In the genomic region with DNA sequence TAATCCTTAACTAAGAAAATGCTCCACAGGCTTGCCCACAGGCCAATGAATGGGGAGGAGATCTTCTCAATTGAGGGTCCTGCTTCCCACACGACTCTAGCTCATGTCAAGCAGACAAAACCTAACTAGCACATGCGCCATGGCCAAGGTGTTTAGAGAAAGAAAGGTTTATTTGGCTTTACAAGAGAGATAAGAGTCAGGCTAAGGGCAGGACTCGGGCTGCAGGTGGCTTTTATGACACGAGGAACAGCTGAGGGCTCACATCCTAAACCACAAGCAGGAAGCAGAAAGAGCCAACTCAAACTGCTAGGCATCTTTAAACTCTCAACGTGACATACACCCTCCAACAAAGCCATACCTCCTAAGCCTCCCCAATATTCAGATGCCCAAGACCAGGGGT, we compare ENCODE assay signal across 19 mouse cellular contexts. TPM values are rescaled to one million over a fixed set of nuclear protein-coding genes. Genes with fewer than 3 reads are reported as not detected.
DNase-seq lines count a peak whose midpoint lies in the region; ATAC-seq and TF ChIP-seq lines count a peak whose summit lies in the region.
"Had no signal": no experiment of that assay in that cellular context is flagged by ENCODE, and none has a peak within 500 bp of the region (broad histone marks: within the 10 kb centered on the region; RNA-seq: fewer than 3 reads in every experiment).

No protein-coding gene starts in this region.

- in situ Hi-C loops in CH12.LX (cut with MboI; ENCODE audit: low pct_ligation_motif_present, low pct_unique_long_range_greater_than_20kb, low sequenced_read_pairs), result no loop called here

- no peak for TF ChIP-seq POLR2A in CH12.LX (IDR thresholded peaks at IDR 0.05; ENCODE audit: low read depth, low read length)
- TF ChIP-seq POLR2A in cerebellum, adult 2 months (IDR thresholded peaks at IDR 0.05; ENCODE audit: borderline replicate concordance, insufficient read depth, low read length), result no peak

- no peak overlapping the region for H3K4me2 ChIP-seq in CH12.LX (ENCODE audit: insufficient read depth, low read depth, poor library complexity, severe bottlenecking)
- no peak overlapping the region for H3K4me2 ChIP-seq in midbrain, embryonic 14.5 days (ENCODE audit: low read length)
- H3K4me2 ChIP-seq: forebrain, embryonic 12.5 days; heart, embryonic 15.5 days; hindbrain, embryonic 15.5 days; limb, embryonic 12.5 days; liver, embryonic 15.5 days; midbrain, embryonic 12.5 days had no signal

- H3K9me3 ChIP-seq in CH12.LX (replicated peaks; ENCODE audit: low read length), result no peaks in the 10 kb centered on the region
- no peaks in the 10 kb centered on the region for H3K9me3 ChIP-seq in midbrain, embryonic 14.5 days (ENCODE audit: control insufficient read depth, low read length)
- H3K9me3 ChIP-seq: forebrain, embryonic 12.5 days; heart, embryonic 15.5 days; hindbrain, embryonic 15.5 days; limb, embryonic 12.5 days; liver, embryonic 15.5 days; midbrain, embryonic 12.5 days had no signal

- 83% methylated on average over 5 of the region's 5 CpGs for WGBS in cerebellum, adult 2 months
- WGBS in midbrain, embryonic 14.5 days, result 90% methylated on average over 5 of the region's 5 CpGs

- no peak for TF ChIP-seq RAD21 in CH12.LX (IDR thresholded peaks at IDR 0.05; ENCODE audit: low read depth, low read length)

- TF ChIP-seq CTCF in CH12.LX (conservative IDR thresholded peaks at IDR 0.05 in 1 of 2, IDR thresholded peaks at IDR 0.05 in 1 of 2; ENCODE audit: low read depth in 2 of 2, low read length in 2 of 2), result no peak
- TF ChIP-seq CTCF in cerebellum, adult 2 months (IDR thresholded peaks at IDR 0.05; ENCODE audit: borderline replicate concordance, insufficient read depth, low read depth, low read length), result no peak

- no peaks in the 10 kb centered on the region for H3K27me3 ChIP-seq in CH12.LX (replicated peaks)
- H3K27me3 ChIP-seq in cerebellum, adult 2 months (ENCODE audit: control insufficient read depth, insufficient read depth, low read length), result no peaks in the 10 kb centered on the region
- no peaks in the 10 kb centered on the region for H3K27me3 ChIP-seq in midbrain, embryonic 14.5 days (ENCODE audit: control insufficient read depth, insufficient read depth, low read length)
- H3K27me3 ChIP-seq: forebrain, embryonic 12.5 days; heart, embryonic 15.5 days; hindbrain, embryonic 15.5 days; limb, embryonic 12.5 days; liver, embryonic 15.5 days; midbrain, embryonic 12.5 days had no signal

- TF ChIP-seq EP300 in CH12.LX (IDR thresholded peaks at IDR 0.05; ENCODE audit: low read length), result no peak

- H3K36me3 ChIP-seq in CH12.LX (replicated peaks in 1 of 2; ENCODE audit: control insufficient read depth in 1 of 2, insufficient read depth in 1 of 2, low read length in 1 of 2), result peaks cover 0 to 22% of the 10 kb centered on the region in 2 experiments
- H3K36me3 ChIP-seq in midbrain, embryonic 14.5 days (ENCODE audit: control insufficient read depth, insufficient read depth, low read length), result peaks cover 11% of the 10 kb centered on the region

- ATAC-seq in inflammation-experienced regulatory T-cells, adult 6 months, result peak; percentile 32
- ATAC-seq in neutrophil, adult 5-6 weeks (ENCODE audit: extremely low read depth, insufficient number of reproducible peaks, low FRiP score, poor library complexity, severe bottlenecking), result peak; percentile 27; the same call in 1 of the 2 replicates
- no peak for ATAC-seq in midbrain, embryonic 14.5 days (ENCODE audit: low FRiP score, low TSS enrichment)

- no peak overlapping the region for H3K9ac ChIP-seq in CH12.LX (ENCODE audit: insufficient read depth, low read depth)
- no peak overlapping the region for H3K9ac ChIP-seq in midbrain, embryonic 14.5 days (replicated peaks; ENCODE audit: low read length)
- H3K9ac ChIP-seq: forebrain, embryonic 12.5 days; heart, embryonic 15.5 days; hindbrain, embryonic 15.5 days; limb, embryonic 12.5 days; liver, embryonic 15.5 days; midbrain, embryonic 12.5 days had no signal

- no peak overlapping the region for H3K4me3 ChIP-seq in CH12.LX (replicated peaks in 1 of 3; ENCODE audit: low read depth in 2 of 3, low read length in 2 of 3, poor library complexity in 1 of 3)
- no peak overlapping the region for H3K4me3 ChIP-seq in cerebellum, adult 2 months (replicated peaks; ENCODE audit: insufficient read depth, low read depth, low read length)
- H3K4me3 ChIP-seq in midbrain, embryonic 14.5 days (replicated peaks; ENCODE audit: low read depth, low read length), result no peak overlapping the region
- H3K4me3 ChIP-seq: forebrain, embryonic 12.5 days; heart, embryonic 15.5 days; hindbrain, embryonic 15.5 days; limb, embryonic 12.5 days; liver, embryonic 15.5 days; midbrain, embryonic 12.5 days had no signal

- no peaks in the 10 kb centered on the region for H3K79me2 ChIP-seq in CH12.LX (replicated peaks; ENCODE audit: control insufficient read depth, extremely low read depth, insufficient read depth, poor library complexity, severe bottlenecking)

- dilution Hi-C loops in CH12.LX (cut with MboI; ENCODE audit: extremely low pct_ligation_motif_present, extremely low pct_unique_long_range_greater_than_20kb, low sequenced_read_pairs), result no loop called here

- H3K4me1 ChIP-seq in CH12.LX (ENCODE audit: control insufficient read depth in 1 of 2, insufficient read depth in 2 of 2), result peaks cover 10 to 43% of the 10 kb centered on the region in 2 experiments; a peak in 3 of 4 replicates
- H3K4me1 ChIP-seq in cerebellum, adult 2 months (ENCODE audit: control insufficient read depth, insufficient read depth, low read length), result no peaks in the 10 kb centered on the region; the same call in 1 of the 2 replicates
- no peaks in the 10 kb centered on the region for H3K4me1 ChIP-seq in midbrain, embryonic 14.5 days (ENCODE audit: control insufficient read depth, insufficient read depth, low read length)
- H3K4me1 ChIP-seq: hindbrain, embryonic 15.5 days had no signal

- DNase-seq in CH12.LX (ENCODE audit: extremely low read depth), result peak; percentile 22
- peak; percentile 51 for DNase-seq in thymus, postnatal 4 days
- DNase-seq in cerebellum, adult 2 months, result no peak
- no peak for DNase-seq in midbrain, embryonic 14.5 days
- DNase-seq in layer of hippocampus, postnatal 25 days (ENCODE audit: extremely low spot score in 1 of 2, low spot score in 1 of 2), result no peak
- DNase-seq: adrenal gland, postnatal 36 days; cerebellum, adult 9-11 months; embryo, embryonic 11 days; gastrocnemius, postnatal 36 days; kidney, adult 9 months; kidney, postnatal 4 days had no signal

- H3K27ac ChIP-seq in CH12.LX (ENCODE audit: insufficient read depth, low read depth), result no peak overlapping the region
- no peak overlapping the region for H3K27ac ChIP-seq in cerebellum, adult 2 months (ENCODE audit: insufficient read depth, low read length)
- no peak overlapping the region for H3K27ac ChIP-seq in midbrain, embryonic 14.5 days (replicated peaks; ENCODE audit: low read depth, low read length)
- H3K27ac ChIP-seq: forebrain, embryonic 12.5 days; heart, embryonic 15.5 days; hindbrain, embryonic 15.5 days; limb, embryonic 12.5 days; liver, embryonic 15.5 days; midbrain, embryonic 12.5 days had no signal

TF ChIP-seq in CH12.LX, 34 proteins besides CTCF, POLR2A, EP300 and RAD21:
- no peak for TF ChIP-seq POLR2AphosphoS2 (IDR thresholded peaks at IDR 0.05; ENCODE audit: low read depth, low read length)
- TF ChIP-seq KAT2A (IDR thresholded peaks at IDR 0.05; ENCODE audit: insufficient replicate concordance, low read length), result no peak
- TF ChIP-seq CHD2 (IDR thresholded peaks at IDR 0.05; ENCODE audit: low read length), result no peak
- no peak for TF ChIP-seq JUN (IDR thresholded peaks at IDR 0.05; ENCODE audit: insufficient read depth, low read depth, low read length)
- no peak for TF ChIP-seq NELFE (IDR thresholded peaks at IDR 0.05; ENCODE audit: low read depth, low read length)
- TF ChIP-seq ZMIZ1 (IDR thresholded peaks at IDR 0.05; ENCODE audit: low read depth, low read length), result no peak
- TF ChIP-seq USF2 (conservative IDR thresholded peaks at IDR 0.05; ENCODE audit: low read depth, low read length), result no peak
- no peak for TF ChIP-seq TBP (conservative IDR thresholded peaks at IDR 0.05; ENCODE audit: low read depth, low read length)
- TF ChIP-seq MYC (IDR thresholded peaks at IDR 0.05; ENCODE audit: low read depth, low read length), result no peak
- no peak for TF ChIP-seq MAZ (IDR thresholded peaks at IDR 0.05; ENCODE audit: low read depth, low read length)
- TF ChIP-seq GABPA (IDR thresholded peaks at IDR 0.05; ENCODE audit: insufficient replicate concordance, low read depth, low read length), result no peak

RNA-seq across cellular contexts. Expression of a gene that starts 25.1 kb away (rescaled TPM):
- total RNA-seq in CH12.LX (2012; rRNA removed) (0.55 and 0.64 TPM in 2 replicates), CH12.LX (2014; rRNA removed) (0.31 and 0.51 TPM in 2 replicates)
- 0.52 and 0.74 TPM in 2 replicates for polyA plus RNA-seq in CH12.LX (2012; ENCODE audit: insufficient read length, low read depth)
- under 1 TPM; 0.10 to 0.75 (median 0.42) TPM for polyA plus RNA-seq in inflammation-experienced regulatory T-cells, adult 6 months (2017; shearing (Covaris generic))
- 1.5 and 2.2 TPM in 2 replicates for total RNA-seq in neutrophil, adult 5-6 weeks (2017)
- 79.9 and 85.5 TPM in 2 replicates for polyA plus RNA-seq in cerebellum, adult 2 months (2012; rRNA removed)
- polyA plus RNA-seq in midbrain, embryonic 14.5 days (2014; fragmentation: Nextera tagmentation; extraction: Ambion mirVana), result 140 and 157 TPM in 2 replicates
- total RNA-seq in layer of hippocampus, postnatal 25 days (2021), result 100 to 1,000 TPM; 201 to 202 TPM

RNA-seq across cellular contexts. Expression of a gene that starts 25.7 kb away (rescaled TPM):
- total RNA-seq in CH12.LX (2012; rRNA removed) (7.8 and 9.6 TPM in 2 replicates), CH12.LX (2014; rRNA removed) (12.5 and 14.0 TPM in 2 replicates)
- polyA plus RNA-seq in CH12.LX (2012; ENCODE audit: insufficient read length, low read depth), result 12.5 and 13.5 TPM in 2 replicates
- 1 to 10 TPM; 1.1 to 4.8 (median 4.6) TPM for polyA plus RNA-seq in inflammation-experienced regulatory T-cells, adult 6 months (2017; shearing (Covaris generic))
- total RNA-seq in neutrophil, adult 5-6 weeks (2017), result 40.6 and 46.7 TPM in 2 replicates
- 22.7 and 22.9 TPM in 2 replicates for polyA plus RNA-seq in cerebellum, adult 2 months (2012; rRNA removed)
- 25.4 and 40.0 TPM in 2 replicates for polyA plus RNA-seq in midbrain, embryonic 14.5 days (2014; fragmentation: Nextera tagmentation; extraction: Ambion mirVana)
- 10 to 100 TPM; 44.4 to 51.4 TPM for total RNA-seq in layer of hippocampus, postnatal 25 days (2021)

Comparison
In these comparisons a context has a peak if more than half of its experiments do, and no peak if none do; other contexts are left out.
1. DNase-seq: peak in CH12.LX (single experiment) and thymus, postnatal 4 days (single experiment); none in cerebellum, adult 2 months (0 of 2), midbrain, embryonic 14.5 days (single experiment) and layer of hippocampus, postnatal 25 days (0 of 2).
2. RNA of a gene that starts 25.1 kb away (polyA plus RNA-seq): 140 to 157 TPM in midbrain, embryonic 14.5 days and 79.9 to 85.5 TPM in cerebellum, adult 2 months; 0.52 to 0.74 TPM in CH12.LX and 0.10 to 0.75 TPM in inflammation-experienced regulatory T-cells, adult 6 months; every median in the first group is over 10 times any median in the second.